Mouse (Mus musculus): ENCODE results near the gene Angptl6. TPM values are rescaled to one million over a fixed set of nuclear protein-coding genes. Genes with fewer than 3 reads are reported as not detected.

The Angptl6 gene
- polyA plus RNA-seq, 2 experiments, result 3.1 to 4.3 TPM

DNA sequence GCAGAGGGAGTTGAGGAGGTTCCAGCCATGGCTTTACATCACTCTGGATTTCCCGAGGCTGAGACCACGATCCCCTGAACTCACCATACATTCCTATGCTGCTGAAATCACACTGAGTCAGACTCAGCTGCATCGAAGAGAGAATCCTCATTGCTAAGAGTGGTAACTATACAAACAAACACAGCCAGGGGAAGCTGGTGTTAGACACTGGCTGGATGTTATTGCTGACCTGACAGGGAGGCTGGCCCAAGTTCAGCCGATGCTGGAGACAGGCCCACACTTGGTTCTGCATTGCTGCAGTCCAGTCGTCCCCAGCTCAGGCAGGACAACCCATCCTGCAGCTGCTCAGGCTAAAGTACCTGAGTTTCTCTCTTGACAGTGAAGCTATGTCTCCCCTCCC lies 53.7 kb downstream of the Angptl6 start:
- H3K4me3 ChIP-seq (replicated peaks; ENCODE audit: low read length), result no peak overlapping the region
- 61% methylated on average over 5 of the region's 5 CpGs for WGBS

More for the DNA sequence above, 53.7 kb downstream of the Angptl6 start:
- TF ChIP-seq POLR2A (IDR thresholded peaks at IDR 0.05; ENCODE audit: borderline replicate concordance, extremely low read depth, insufficient read depth, insufficient read length), result no peak
- ATAC-seq (ENCODE audit: low FRiP score, low read depth) (no peak), DNase-seq (ENCODE audit: low spot score) (no peak)
- no peaks in the 10 kb centered on the region for H3K36me3 ChIP-seq (ENCODE audit: control insufficient read depth, insufficient read depth, low read length)
- no peaks in the 10 kb centered on the region for H3K9me3 ChIP-seq (ENCODE audit: control insufficient read depth, low read length)
- H3K27ac ChIP-seq (replicated peaks; ENCODE audit: low read depth, low read length), result no peak overlapping the region
- H3K27me3 ChIP-seq (ENCODE audit: control insufficient read depth, insufficient read depth, low read length), result no peaks in the 10 kb centered on the region
- no peak overlapping the region for H3K9ac ChIP-seq (ENCODE audit: low read depth, low read length, severe bottlenecking)
- H3K4me1 ChIP-seq (ENCODE audit: control insufficient read depth, insufficient read depth, low read length), result peaks cover 9% of the 10 kb centered on the region
- H3K4me2 ChIP-seq (replicated peaks; ENCODE audit: low read depth, low read length, severe bottlenecking), result no peak overlapping the region

Small RNAs within 50 kb of the gene (microRNA-seq; reads per million reads assigned to microRNA genes)
- not detected for gene Mir7081

Other genes with a start within 250 kb of the Angptl6 start
- 229 and 475 TPM in 2 replicates for gene Ubl5, start 236.8 kb downstream of the Angptl6 start, polyA plus RNA-seq (2012; rRNA removed)
- gene Ubl5, start 236.8 kb downstream of the Angptl6 start, polyA plus RNA-seq (2014; fragmentation: Nextera tagmentation; extraction: Ambion mirVana), result 347 and 354 TPM in 2 replicates
- gene Fbxl12, start 235.0 kb downstream of the Angptl6 start, polyA plus RNA-seq (2012; rRNA removed), result 41.5 and 52.8 TPM in 2 replicates
- gene Fbxl12, start 235.0 kb downstream of the Angptl6 start, polyA plus RNA-seq (2014; fragmentation: Nextera tagmentation; extraction: Ambion mirVana), result 11.9 and 12.9 TPM in 2 replicates
- 25.2 and 28.0 TPM in 2 replicates for gene Pin1, start 227.6 kb downstream of the Angptl6 start, polyA plus RNA-seq (2012; rRNA removed)
- gene Pin1, start 227.6 kb downstream of the Angptl6 start, polyA plus RNA-seq (2014; fragmentation: Nextera tagmentation; extraction: Ambion mirVana), result 47.8 and 51.2 TPM in 2 replicates
- gene Olfm2, start 133.4 kb downstream of the Angptl6 start, polyA plus RNA-seq (2012; rRNA removed), result 6.9 and 8.8 TPM in 2 replicates
- gene Olfm2, start 133.4 kb downstream of the Angptl6 start, polyA plus RNA-seq (2014; fragmentation: Nextera tagmentation; extraction: Ambion mirVana), result 4.8 and 6.5 TPM in 2 replicates
- 5.5 and 6.7 TPM in 2 replicates for gene Col5a3, start 64.7 kb downstream of the Angptl6 start, polyA plus RNA-seq (2012; rRNA removed)
- gene Col5a3, start 64.7 kb downstream of the Angptl6 start, polyA plus RNA-seq (2014; fragmentation: Nextera tagmentation; extraction: Ambion mirVana), result 3.2 and 4.5 TPM in 2 replicates
- gene Rdh8, start 61.2 kb downstream of the Angptl6 start, polyA plus RNA-seq (2012; rRNA removed), result not detected in 2 replicates
- gene Rdh8, start 61.2 kb downstream of the Angptl6 start, polyA plus RNA-seq (2014; fragmentation: Nextera tagmentation; extraction: Ambion mirVana), result not detected in 2 replicates
- 25.4 and 35.2 TPM in 2 replicates for gene A230050P20Rik, start 11.1 kb downstream of the Angptl6 start, polyA plus RNA-seq (2012; rRNA removed)
- gene A230050P20Rik, start 11.1 kb downstream of the Angptl6 start, polyA plus RNA-seq (2014; fragmentation: Nextera tagmentation; extraction: Ambion mirVana), result 4.5 and 4.7 TPM in 2 replicates
- 147 and 175 TPM in 2 replicates for gene Ppan, start 8.4 kb upstream of the Angptl6 start, polyA plus RNA-seq (2012; rRNA removed)
- gene Ppan, start 8.4 kb upstream of the Angptl6 start, polyA plus RNA-seq (2014; fragmentation: Nextera tagmentation; extraction: Ambion mirVana), result 79.8 and 82.7 TPM in 2 replicates
- 167 and 179 TPM in 2 replicates for gene Eif3g, start 18.9 kb upstream of the Angptl6 start, polyA plus RNA-seq (2012; rRNA removed)
- 287 and 289 TPM in 2 replicates for gene Eif3g, start 18.9 kb upstream of the Angptl6 start, polyA plus RNA-seq (2014; fragmentation: Nextera tagmentation; extraction: Ambion mirVana)
- 115 and 118 TPM in 2 replicates for gene Dnmt1, start 80.2 kb upstream of the Angptl6 start, polyA plus RNA-seq (2012; rRNA removed)
- gene Dnmt1, start 80.2 kb upstream of the Angptl6 start, polyA plus RNA-seq (2014; fragmentation: Nextera tagmentation; extraction: Ambion mirVana), result 60.9 and 62.0 TPM in 2 replicates
- gene S1pr2, start 97.1 kb upstream of the Angptl6 start, polyA plus RNA-seq (2012; rRNA removed), result 28.3 and 37.6 TPM in 2 replicates
- gene S1pr2, start 97.1 kb upstream of the Angptl6 start, polyA plus RNA-seq (2014; fragmentation: Nextera tagmentation; extraction: Ambion mirVana), result 59.9 and 67.9 TPM in 2 replicates
- 89.0 and 114 TPM in 2 replicates for gene Mrpl4, start 123.0 kb upstream of the Angptl6 start, polyA plus RNA-seq (2012; rRNA removed)
- 115 and 118 TPM in 2 replicates for gene Mrpl4, start 123.0 kb upstream of the Angptl6 start, polyA plus RNA-seq (2014; fragmentation: Nextera tagmentation; extraction: Ambion mirVana)
- 15.5 and 16.6 TPM in 2 replicates for gene Icam1, start 136.3 kb upstream of the Angptl6 start, polyA plus RNA-seq (2012; rRNA removed)
- gene Icam1, start 136.3 kb upstream of the Angptl6 start, polyA plus RNA-seq (2014; fragmentation: Nextera tagmentation; extraction: Ambion mirVana), result 18.3 and 21.2 TPM in 2 replicates
- gene Icam4, start 149.6 kb upstream of the Angptl6 start, polyA plus RNA-seq (2012; rRNA removed), result 0.26 and 0.47 TPM in 2 replicates
- gene Icam4, start 149.6 kb upstream of the Angptl6 start, polyA plus RNA-seq (2014; fragmentation: Nextera tagmentation; extraction: Ambion mirVana), result 0.99 and 1.3 TPM in 2 replicates
- gene Icam5, start 152.3 kb upstream of the Angptl6 start, polyA plus RNA-seq (2012; rRNA removed), result 0.23 and 0.34 TPM in 2 replicates
- 0.08 and 0.11 TPM in 2 replicates for gene Icam5, start 152.3 kb upstream of the Angptl6 start, polyA plus RNA-seq (2014; fragmentation: Nextera tagmentation; extraction: Ambion mirVana)
- 1.4 TPM in 1 of 2 replicates, not detected in the other for gene Zglp1, start 187.4 kb upstream of the Angptl6 start, polyA plus RNA-seq (2012; rRNA removed)
- 0.23 TPM in 1 of 2 replicates, not detected in the other for gene Zglp1, start 187.4 kb upstream of the Angptl6 start, polyA plus RNA-seq (2014; fragmentation: Nextera tagmentation; extraction: Ambion mirVana)
- 1.8 and 1.9 TPM in 2 replicates for gene Gm49373, start 193.4 kb upstream of the Angptl6 start, polyA plus RNA-seq (2012; rRNA removed)
- gene Gm49373, start 193.4 kb upstream of the Angptl6 start, polyA plus RNA-seq (2014; fragmentation: Nextera tagmentation; extraction: Ambion mirVana), result 0.72 and 1.0 TPM in 2 replicates
- 68.9 and 80.0 TPM in 2 replicates for gene Fdx1l, start 193.9 kb upstream of the Angptl6 start, polyA plus RNA-seq (2012; rRNA removed)
- gene Fdx1l, start 193.9 kb upstream of the Angptl6 start, polyA plus RNA-seq (2014; fragmentation: Nextera tagmentation; extraction: Ambion mirVana), result 65.1 and 67.4 TPM in 2 replicates
- 5.3 and 5.9 TPM in 2 replicates for gene Gm38431, start 212.3 kb upstream of the Angptl6 start, polyA plus RNA-seq (2012; rRNA removed)
- 1.6 and 2.6 TPM in 2 replicates for gene Gm38431, start 212.3 kb upstream of the Angptl6 start, polyA plus RNA-seq (2014; fragmentation: Nextera tagmentation; extraction: Ambion mirVana)
- 94.0 and 125 TPM in 2 replicates for gene Raver1, start 212.3 kb upstream of the Angptl6 start, polyA plus RNA-seq (2012; rRNA removed)
- gene Raver1, start 212.3 kb upstream of the Angptl6 start, polyA plus RNA-seq (2014; fragmentation: Nextera tagmentation; extraction: Ambion mirVana), result 74.7 and 76.3 TPM in 2 replicates